Mouse (Mus musculus): ENCODE results near the gene Adgrl3.

GRCm38 (mm10) chr5:81522760-81523159 lies 502.8 kb downstream of the Adgrl3 start:
- no peak for TF ChIP-seq POLR2A (IDR thresholded peaks at IDR 0.05; ENCODE audit: low read depth, low read length)
- TF ChIP-seq CTCF (IDR thresholded peaks at IDR 0.05; ENCODE audit: extremely low read depth, insufficient read length, insufficient replicate concordance, low read depth, low read length) = no peak

Data from small intestine, adult 2 months (tissue).